Mouse (Mus musculus): ENCODE results near the gene Krt39. TPM values are rescaled to one million over a fixed set of nuclear protein-coding genes. Genes with fewer than 3 reads are reported as not detected.

Krt39 gene
- polyA plus RNA-seq, 1 experiment, result not detected

DNA sequence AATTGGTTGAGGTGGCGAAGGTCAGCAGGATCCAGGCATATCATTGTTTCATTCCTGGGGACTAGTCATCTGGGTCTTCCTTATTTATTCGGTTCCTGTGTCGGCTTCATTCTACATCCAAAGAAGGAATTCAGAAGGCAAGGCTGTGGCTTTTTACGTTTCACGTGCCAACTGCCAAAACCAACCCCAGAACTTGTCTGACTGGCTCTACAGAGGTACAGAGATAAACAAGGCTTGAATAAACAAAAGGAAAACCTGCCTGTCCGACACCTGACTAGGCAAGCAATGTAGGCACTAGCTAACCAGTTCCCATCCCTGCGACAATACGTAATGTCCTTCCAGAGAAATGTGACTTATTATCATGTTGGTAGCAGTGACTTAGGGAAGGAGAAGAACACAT is 7.0 kb downstream of the Krt39 start:
- no peaks in the 10 kb centered on the region for H3K4me1 ChIP-seq (ENCODE audit: control insufficient read depth, insufficient read depth, low read length)
- no peak overlapping the region for H3K4me3 ChIP-seq (ENCODE audit: insufficient read depth, low read length)
- TF ChIP-seq POLR2A (IDR thresholded peaks at IDR 0.05; ENCODE audit: borderline replicate concordance, low read depth, low read length) (no peak), CTCF (IDR thresholded peaks at IDR 0.05; ENCODE audit: low read depth, low read length) (no peak)
- no peak overlapping the region for H3K27ac ChIP-seq (ENCODE audit: insufficient read depth, low read depth, low read length)

DNA sequence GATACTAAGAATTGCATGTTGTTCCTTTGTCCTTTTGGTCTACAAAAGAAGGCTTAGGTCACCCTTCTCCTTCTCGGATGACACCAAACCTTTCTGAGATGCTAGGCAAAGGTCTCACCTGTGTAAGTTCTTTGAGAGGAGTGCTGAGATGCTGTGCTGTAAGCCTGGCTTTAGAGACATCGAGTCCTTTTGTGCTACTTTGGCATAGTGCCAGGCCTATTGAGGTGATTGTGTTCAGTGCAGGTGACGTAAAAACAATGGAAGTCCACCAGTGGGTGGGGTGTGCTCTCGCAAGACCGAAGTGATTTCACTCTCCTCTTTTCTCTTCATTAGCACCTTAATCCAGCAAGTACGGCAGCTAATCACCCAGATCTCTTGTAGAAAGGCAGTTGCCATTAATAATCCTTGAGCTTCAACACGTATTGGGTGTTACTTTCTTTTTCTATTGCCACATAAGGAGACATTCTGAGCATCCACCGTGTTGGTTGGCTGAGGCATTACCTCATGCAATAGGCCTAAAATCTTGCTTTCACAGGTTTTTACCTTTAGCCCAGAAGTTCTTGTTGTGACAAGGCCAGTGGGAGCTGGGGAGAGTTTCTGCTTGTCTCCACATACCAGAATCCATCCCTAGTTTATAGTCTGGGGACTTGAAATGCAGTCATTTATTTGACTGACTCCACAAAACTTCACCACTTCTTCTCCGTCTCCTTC is 20.9 kb downstream of the Krt39 start:
- TF ChIP-seq CTCF (IDR thresholded peaks at IDR 0.05; ENCODE audit: low read depth, low read length) (no peak), POLR2A (IDR thresholded peaks at IDR 0.05; ENCODE audit: borderline replicate concordance, low read depth, low read length) (no peak)
- no peak overlapping the region for H3K27ac ChIP-seq (ENCODE audit: insufficient read depth, low read depth, low read length)
- H3K4me1 ChIP-seq (ENCODE audit: control insufficient read depth, insufficient read depth, low read length), result no peaks in the 10 kb centered on the region
- H3K4me3 ChIP-seq (ENCODE audit: insufficient read depth, low read length), result no peak overlapping the region

DNA sequence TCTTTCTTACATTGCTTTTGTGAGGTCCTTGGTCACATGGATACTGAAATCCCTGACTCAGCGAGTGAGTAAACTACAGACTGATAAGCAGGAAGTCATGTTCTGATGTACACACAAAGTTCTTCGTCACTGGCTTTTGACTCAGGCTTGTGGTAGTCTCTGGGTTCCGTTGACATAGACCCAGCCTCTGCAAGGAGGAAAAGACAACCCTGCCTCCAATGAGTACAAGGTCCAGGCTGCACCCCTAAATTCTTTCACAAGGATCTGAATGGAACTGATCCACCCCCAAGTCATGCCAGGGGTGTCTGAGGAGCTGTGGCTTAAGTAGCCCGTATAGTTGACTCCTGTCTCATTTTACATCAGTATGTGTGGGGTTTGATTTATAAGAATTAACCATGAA is 24.7 kb downstream of the Krt39 start:
- TF ChIP-seq CTCF (IDR thresholded peaks at IDR 0.05; ENCODE audit: low read depth, low read length) (no peak), POLR2A (IDR thresholded peaks at IDR 0.05; ENCODE audit: borderline replicate concordance, low read depth, low read length) (no peak)
- Histone ChIP-seq H3K27ac (ENCODE audit: insufficient read depth, low read depth, low read length) (no peak overlapping the region), H3K4me3 (ENCODE audit: insufficient read depth, low read length) (no peak overlapping the region)

GRCm38 (mm10) chr11:99494741-99495140 is 26.4 kb downstream of the Krt39 start:
- H3K4me3 ChIP-seq (ENCODE audit: insufficient read depth, low read length), result no peak overlapping the region
- H3K4me1 ChIP-seq (ENCODE audit: control insufficient read depth, insufficient read depth, low read length), result no peaks in the 10 kb centered on the region
- H3K27ac ChIP-seq (ENCODE audit: insufficient read depth, low read depth, low read length), result no peak overlapping the region
- TF ChIP-seq POLR2A (IDR thresholded peaks at IDR 0.05; ENCODE audit: borderline replicate concordance, low read depth, low read length) (no peak), CTCF (IDR thresholded peaks at IDR 0.05; ENCODE audit: low read depth, low read length) (no peak)

More for the DNA sequence above, 24.7 kb downstream of the Krt39 start:
- no peaks in the 10 kb centered on the region for H3K4me1 ChIP-seq (ENCODE audit: control insufficient read depth, insufficient read depth, low read length)

DNA sequence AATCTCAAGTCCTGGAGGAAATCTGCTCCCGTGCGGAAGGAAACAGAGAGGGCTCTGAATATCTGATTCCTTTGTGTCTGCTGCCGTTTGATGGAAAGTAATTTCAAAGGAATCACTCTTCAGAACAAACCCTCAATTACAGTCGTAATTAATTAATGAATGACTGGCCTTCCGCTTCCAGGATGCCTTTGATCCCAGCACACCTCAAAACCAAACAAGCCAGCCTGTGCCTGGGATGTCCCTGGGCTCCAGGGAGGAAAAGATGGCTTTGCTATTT is 27.6 kb downstream of the Krt39 start:
- Histone ChIP-seq H3K4me3 (ENCODE audit: insufficient read depth, low read length) (no peak overlapping the region), H3K4me1 (ENCODE audit: control insufficient read depth, insufficient read depth, low read length) (no peaks in the 10 kb centered on the region)
- TF ChIP-seq POLR2A (IDR thresholded peaks at IDR 0.05; ENCODE audit: borderline replicate concordance, low read depth, low read length), result no peak
- no peak for TF ChIP-seq CTCF (IDR thresholded peaks at IDR 0.05; ENCODE audit: low read depth, low read length)

GRCm38 (mm10) chr11:99492733-99493573 is 28.2 kb downstream of the Krt39 start, which contains the start of gene Krt23:
Krt23 (minus strand) TSS chr11:99493137.
- Histone ChIP-seq H3K27ac (ENCODE audit: insufficient read depth, low read depth, low read length) (no peak within 1 kb of the TSS), H3K4me3 (ENCODE audit: insufficient read depth, low read length) (no peak within 1 kb of the TSS), H3K4me1 (ENCODE audit: control insufficient read depth, insufficient read depth, low read length) (no peaks in the 10 kb centered on the region)
- TF ChIP-seq CTCF (IDR thresholded peaks at IDR 0.05; ENCODE audit: low read depth, low read length) (no peak), POLR2A (IDR thresholded peaks at IDR 0.05; ENCODE audit: borderline replicate concordance, low read depth, low read length) (no peak)

More for the DNA sequence above, 27.6 kb downstream of the Krt39 start:
- H3K27ac ChIP-seq (ENCODE audit: insufficient read depth, low read depth, low read length), result no peak overlapping the region

- no peak overlapping the region for H3K27ac ChIP-seq (ENCODE audit: insufficient read depth, low read depth, low read length)
- no peak overlapping the region for H3K4me3 ChIP-seq (ENCODE audit: insufficient read depth, low read length)
- TF ChIP-seq CTCF (IDR thresholded peaks at IDR 0.05; ENCODE audit: low read depth, low read length), result no peak
- TF ChIP-seq POLR2A (IDR thresholded peaks at IDR 0.05; ENCODE audit: borderline replicate concordance, low read depth, low read length), result no peak
- no peaks in the 10 kb centered on the region for H3K4me1 ChIP-seq (ENCODE audit: control insufficient read depth, insufficient read depth, low read length)
These were observed 30.1 kb downstream of the Krt39 start for GRCm38 (mm10) chr11:99491040-99491439.

- TF ChIP-seq CTCF (IDR thresholded peaks at IDR 0.05; ENCODE audit: low read depth, low read length) (no peak), POLR2A (IDR thresholded peaks at IDR 0.05; ENCODE audit: borderline replicate concordance, low read depth, low read length) (no peak)
These were observed 30.5 kb downstream of the Krt39 start for GRCm38 (mm10) chr11:99490624-99491023.

GRCm38 (mm10) chr11:99489233-99489632 is 31.9 kb downstream of the Krt39 start:
- Histone ChIP-seq H3K4me3 (ENCODE audit: insufficient read depth, low read length) (no peak overlapping the region), H3K4me1 (ENCODE audit: control insufficient read depth, insufficient read depth, low read length) (no peaks in the 10 kb centered on the region), H3K27ac (ENCODE audit: insufficient read depth, low read depth, low read length) (no peak overlapping the region)
- TF ChIP-seq POLR2A (IDR thresholded peaks at IDR 0.05; ENCODE audit: borderline replicate concordance, low read depth, low read length), result no peak
- TF ChIP-seq CTCF (IDR thresholded peaks at IDR 0.05; ENCODE audit: low read depth, low read length), result no peak

More at GRCm38 (mm10) chr11:99490624-99491023, 30.5 kb downstream of the Krt39 start:
- no peak overlapping the region for H3K27ac ChIP-seq (ENCODE audit: insufficient read depth, low read depth, low read length)
- no peaks in the 10 kb centered on the region for H3K4me1 ChIP-seq (ENCODE audit: control insufficient read depth, insufficient read depth, low read length)
- H3K4me3 ChIP-seq (ENCODE audit: insufficient read depth, low read length), result no peak overlapping the region

GRCm38 (mm10) chr11:99474981-99475380 is 46.2 kb downstream of the Krt39 start:
- Histone ChIP-seq H3K4me1 (ENCODE audit: control insufficient read depth, insufficient read depth, low read length) (no peaks in the 10 kb centered on the region), H3K4me3 (ENCODE audit: insufficient read depth, low read length) (no peak overlapping the region), H3K27ac (ENCODE audit: insufficient read depth, low read depth, low read length) (no peak overlapping the region)
- TF ChIP-seq POLR2A (IDR thresholded peaks at IDR 0.05; ENCODE audit: borderline replicate concordance, low read depth, low read length) (no peak), CTCF (IDR thresholded peaks at IDR 0.05; ENCODE audit: low read depth, low read length) (no peak)
